Mouse (Mus musculus): ENCODE data around the gene Prrt1. TPM values are rescaled to one million over a fixed set of nuclear protein-coding genes. Genes with fewer than 3 reads are reported as not detected.

The Prrt1 gene
- total and polyA plus RNA-seq, 3 experiments, result not detected

DNA sequence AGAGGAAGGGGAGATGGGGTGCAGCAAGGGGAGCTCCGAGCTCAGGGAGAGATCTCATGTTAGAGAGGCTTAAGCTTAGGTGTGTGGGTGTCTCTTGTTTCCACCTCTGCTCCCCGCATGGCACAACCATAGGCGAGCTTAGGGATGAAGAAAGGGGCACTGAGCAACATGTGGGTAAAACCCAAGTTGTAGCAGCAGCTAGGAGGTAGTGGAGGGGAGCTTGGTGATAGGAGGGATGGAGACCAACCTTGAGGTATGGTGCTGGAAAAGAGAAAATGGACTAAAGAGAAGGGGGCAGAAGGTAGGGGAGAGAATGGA is 30.5 kb downstream of the Prrt1 start:
- H3K9ac ChIP-seq (ENCODE audit: insufficient read depth, low read depth), result no peak overlapping the region
- no peak for DNase-seq (ENCODE audit: extremely low read depth)
- H3K27ac ChIP-seq (ENCODE audit: insufficient read depth, low read depth), result no peak overlapping the region
- no peaks in the 10 kb centered on the region; a peak in 1 of 4 replicates for H3K4me1 ChIP-seq (ENCODE audit: control insufficient read depth in 1 of 2, insufficient read depth in 2 of 2)
- no peaks in the 10 kb centered on the region for H3K79me2 ChIP-seq (replicated peaks; ENCODE audit: control insufficient read depth, extremely low read depth, insufficient read depth, poor library complexity, severe bottlenecking)
- H3K27me3 ChIP-seq (replicated peaks), result peaks cover 51% of the 10 kb centered on the region
- in situ Hi-C loops (cut with MboI; ENCODE audit: low pct_ligation_motif_present, low pct_unique_long_range_greater_than_20kb, low sequenced_read_pairs) (no loop called here), dilution Hi-C loops (cut with MboI; ENCODE audit: extremely low pct_ligation_motif_present, extremely low pct_unique_long_range_greater_than_20kb, low sequenced_read_pairs) (no loop called here)
- no peak for TF ChIP-seq NRF1 (IDR thresholded peaks at IDR 0.05; ENCODE audit: low read depth, low read length)
- no peak for TF ChIP-seq KAT2A (IDR thresholded peaks at IDR 0.05; ENCODE audit: insufficient replicate concordance, low read length)
- no peak for TF ChIP-seq CTCF (conservative IDR thresholded peaks at IDR 0.05 in 1 of 2, IDR thresholded peaks at IDR 0.05 in 1 of 2; ENCODE audit: low read depth in 2 of 2, low read length in 2 of 2)
- TF ChIP-seq ELF1 (IDR thresholded peaks at IDR 0.05; ENCODE audit: low read depth, low read length), result no peak
- no peak for TF ChIP-seq MAFK (IDR thresholded peaks at IDR 0.05; ENCODE audit: insufficient replicate concordance, low read length)
- TF ChIP-seq NELFE (IDR thresholded peaks at IDR 0.05; ENCODE audit: low read depth, low read length), result no peak
- TF ChIP-seq CHD2 (IDR thresholded peaks at IDR 0.05; ENCODE audit: low read length), result no peak
- TF ChIP-seq E2F4 (IDR thresholded peaks at IDR 0.05; ENCODE audit: insufficient replicate concordance, low read depth, low read length), result no peak
- no peak for TF ChIP-seq ZMIZ1 (IDR thresholded peaks at IDR 0.05; ENCODE audit: low read depth, low read length)
- no peak for TF ChIP-seq GABPA (IDR thresholded peaks at IDR 0.05; ENCODE audit: insufficient replicate concordance, low read depth, low read length)
- TF ChIP-seq BHLHE40 (IDR thresholded peaks at IDR 0.05; ENCODE audit: low read depth, low read length), result no peak
- TF ChIP-seq ZC3H11A (IDR thresholded peaks at IDR 0.05; ENCODE audit: low read depth, low read length), result no peak
- no peak for TF ChIP-seq PAX5 (IDR thresholded peaks at IDR 0.05; ENCODE audit: low read length)
- TF ChIP-seq JUND (conservative IDR thresholded peaks at IDR 0.05; ENCODE audit: low read depth, low read length), result no peak
- no peak for TF ChIP-seq POLR2A (IDR thresholded peaks at IDR 0.05; ENCODE audit: low read depth, low read length)
- no peak for TF ChIP-seq POLR2AphosphoS2 (IDR thresholded peaks at IDR 0.05; ENCODE audit: low read depth, low read length)
- TF ChIP-seq RAD21 (IDR thresholded peaks at IDR 0.05; ENCODE audit: low read depth, low read length), result no peak
- TF ChIP-seq JUN (IDR thresholded peaks at IDR 0.05; ENCODE audit: insufficient read depth, low read depth, low read length), result no peak
- peaks cover 2 to 19% of the 10 kb centered on the region in 2 experiments for H3K36me3 ChIP-seq (replicated peaks in 1 of 2; ENCODE audit: control insufficient read depth in 1 of 2, insufficient read depth in 1 of 2, low read length in 1 of 2)
- no peak overlapping the region for H3K4me3 ChIP-seq (replicated peaks in 1 of 3; ENCODE audit: low read depth in 2 of 3, low read length in 2 of 3, poor library complexity in 1 of 3)
- H3K9me3 ChIP-seq (replicated peaks; ENCODE audit: low read length), result no peaks in the 10 kb centered on the region
- H3K4me2 ChIP-seq (ENCODE audit: insufficient read depth, low read depth, poor library complexity, severe bottlenecking), result no peak overlapping the region

DNA sequence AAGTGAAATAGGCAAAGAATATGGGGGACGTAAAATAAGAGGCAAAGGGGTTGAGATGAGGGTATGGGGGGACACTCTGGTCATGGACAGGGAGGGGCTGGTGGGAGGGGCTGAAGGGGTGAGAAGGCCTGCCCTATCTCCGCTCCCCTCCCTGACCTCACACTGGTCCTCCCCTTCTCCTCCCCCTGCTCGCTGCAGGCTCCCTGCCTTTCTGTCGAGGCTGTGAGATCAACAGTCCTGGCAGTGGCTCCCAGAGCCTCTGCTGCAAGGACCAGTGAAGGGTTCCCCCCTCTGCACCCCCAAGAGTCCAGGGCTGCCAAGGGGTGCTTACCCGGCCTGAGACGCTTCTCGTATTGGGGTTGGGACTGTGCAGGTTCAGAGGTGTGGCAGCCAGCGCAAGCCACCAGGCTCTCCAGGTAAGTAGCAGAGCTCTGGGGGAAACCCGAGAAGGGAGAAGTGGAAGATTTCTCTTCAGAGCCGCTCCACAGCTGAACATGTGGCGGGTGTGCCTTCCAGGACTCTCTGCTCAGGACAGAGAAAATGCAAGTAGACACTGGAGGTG is 31.0 kb downstream of the Prrt1 start:
- Histone ChIP-seq H3K9me3 (replicated peaks; ENCODE audit: low read length) (no peaks in the 10 kb centered on the region), H3K4me3 (replicated peaks in 1 of 3; ENCODE audit: low read depth in 2 of 3, low read length in 2 of 3, poor library complexity in 1 of 3) (no peak overlapping the region), H3K79me2 (replicated peaks; ENCODE audit: control insufficient read depth, extremely low read depth, insufficient read depth, poor library complexity, severe bottlenecking) (no peaks in the 10 kb centered on the region), H3K27ac (ENCODE audit: insufficient read depth, low read depth) (no peak overlapping the region), H3K27me3 (replicated peaks) (peaks cover 56% of the 10 kb centered on the region), H3K4me1 (ENCODE audit: control insufficient read depth in 1 of 2, insufficient read depth in 2 of 2) (no peaks in the 10 kb centered on the region; a peak in 1 of 4 replicates), H3K9ac (ENCODE audit: insufficient read depth, low read depth) (no peak overlapping the region), H3K4me2 (ENCODE audit: insufficient read depth, low read depth, poor library complexity, severe bottlenecking) (no peak overlapping the region), H3K36me3 (replicated peaks in 1 of 2; ENCODE audit: control insufficient read depth in 1 of 2, insufficient read depth in 1 of 2, low read length in 1 of 2) (peaks cover 0 to 14% of the 10 kb centered on the region in 2 experiments)
- in situ Hi-C loops (cut with MboI; ENCODE audit: low pct_ligation_motif_present, low pct_unique_long_range_greater_than_20kb, low sequenced_read_pairs) (no loop called here), dilution Hi-C loops (cut with MboI; ENCODE audit: extremely low pct_ligation_motif_present, extremely low pct_unique_long_range_greater_than_20kb, low sequenced_read_pairs) (no loop called here)
- DNase-seq (ENCODE audit: extremely low read depth), result no peak
- no peak for TF ChIP-seq MAX (IDR thresholded peaks at IDR 0.05; ENCODE audit: low read length)
